Mouse (Mus musculus) urinary bladder, postnatal 10 days (tissue): Measurements from ENCODE around the gene Lrrc63.
"Not testable (repeated sequence)": the region's sequence is repeated elsewhere in the genome, so short reads cannot be mapped to it uniquely, and the experiment has no call there.

Experiments
- DNase-seq: peaks from one replicate; pipeline ENCODE4 v3.0.0; 2022; ENCODE audit warnings: low spot score

Gene Lrrc63

GRCm38 (mm10) chr14:75130501-75131318 is at the start of gene Lrrc63, which contains the start of gene Lcp1:
TSS of gene Lrrc63 (minus strand) at chr14:75130881.
TSS of gene Lcp1 (plus strand) at chr14:75131101.
- peak; percentile 22 for DNase-seq

DNA sequence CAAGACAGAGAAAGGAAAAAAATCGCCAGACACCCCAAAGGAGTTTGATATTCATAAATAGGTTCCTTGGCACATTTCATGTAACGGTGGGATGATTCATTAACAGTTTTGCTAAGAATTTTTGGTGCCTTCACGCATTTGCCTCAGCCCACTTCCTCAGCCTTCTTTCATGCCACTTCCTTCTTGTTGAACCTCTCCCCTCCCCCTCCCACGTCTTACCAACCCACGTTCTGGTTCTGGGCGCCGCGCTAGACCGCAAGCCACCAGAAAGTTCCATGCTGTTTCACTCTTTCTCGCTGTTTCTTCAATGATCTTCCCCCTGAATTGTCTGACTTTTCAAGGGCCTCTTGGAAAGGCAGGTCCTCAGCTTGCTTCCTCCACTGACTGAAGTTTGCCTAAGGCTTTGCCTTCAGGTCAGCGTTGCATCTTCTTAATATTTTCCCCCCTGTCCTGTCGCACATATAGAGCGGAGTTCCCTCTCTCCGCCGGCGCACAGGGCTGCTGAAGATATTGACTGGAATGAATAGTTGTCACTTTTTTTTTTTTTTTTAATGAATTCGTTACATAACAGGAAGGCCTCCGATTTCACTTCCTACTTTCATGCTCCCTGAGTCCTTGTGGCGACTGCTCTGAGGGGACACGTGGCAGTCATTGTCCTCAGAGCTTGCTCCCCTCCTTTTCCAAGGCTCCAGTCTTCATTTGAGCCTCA is 48.7 kb upstream of the Lrrc63 start:
- DNase-seq = no peak

GRCm38 (mm10) chr14:75178801-75179211 is 48.1 kb upstream of the Lrrc63 start:
- no peak for DNase-seq

GRCm38 (mm10) chr14:75178384-75178793 is 47.7 kb upstream of the Lrrc63 start:
- DNase-seq = no peak

- no peak for DNase-seq
Measured at GRCm38 (mm10) chr14:75177400-75177799, 46.7 kb upstream of the Lrrc63 start.

DNA sequence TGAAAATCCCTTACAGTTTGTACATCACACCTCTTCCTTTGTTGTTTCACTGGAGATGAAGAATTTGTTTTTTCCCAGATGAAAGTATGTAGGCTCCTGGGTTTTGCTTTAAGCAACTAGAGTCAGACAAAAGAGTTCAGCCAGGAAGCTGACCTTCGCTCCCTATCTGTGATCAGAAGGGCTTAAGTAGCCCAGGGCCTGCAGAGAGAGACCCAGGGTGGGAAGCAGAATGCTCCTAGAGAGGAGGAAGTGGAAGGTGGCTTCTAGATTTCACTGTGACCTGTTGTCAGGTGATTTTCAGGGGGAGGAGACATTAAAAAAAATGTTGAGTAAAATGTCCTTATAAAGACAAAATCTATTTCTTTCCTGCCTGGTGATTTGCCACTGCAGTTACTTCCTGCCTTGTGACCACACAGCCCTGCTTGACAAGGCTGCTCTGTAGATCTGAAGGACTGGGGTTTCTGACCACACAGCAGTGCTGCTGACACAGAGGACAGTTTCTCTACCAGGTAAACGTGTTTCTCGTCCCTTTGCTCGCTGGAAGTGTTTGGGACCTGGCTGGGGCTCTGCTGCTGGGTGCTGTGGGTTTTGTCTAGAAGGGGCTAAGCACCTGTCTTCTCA is 45.9 kb upstream of the Lrrc63 start:
- DNase-seq = no peak

DNA sequence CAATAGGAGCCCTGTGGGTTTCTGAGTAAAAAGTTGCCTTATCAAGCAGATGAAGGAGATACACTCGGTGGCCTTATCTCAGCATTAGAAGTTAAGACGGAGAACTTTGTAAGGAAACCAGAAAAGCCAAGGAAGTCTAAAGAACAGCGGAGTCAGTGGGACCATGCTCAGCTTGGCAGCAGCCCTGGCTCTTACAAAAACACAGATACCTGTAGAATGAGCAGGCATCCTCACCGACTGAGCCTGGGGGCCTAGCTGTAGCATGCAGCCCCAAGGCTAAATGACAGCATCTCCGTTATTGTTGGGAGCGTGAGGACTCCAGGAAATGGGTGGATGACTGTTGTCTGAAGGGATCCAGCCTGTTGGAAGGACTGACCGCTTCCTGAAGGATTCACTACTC is 45.1 kb upstream of the Lrrc63 start:
- DNase-seq = no peak

DNA sequence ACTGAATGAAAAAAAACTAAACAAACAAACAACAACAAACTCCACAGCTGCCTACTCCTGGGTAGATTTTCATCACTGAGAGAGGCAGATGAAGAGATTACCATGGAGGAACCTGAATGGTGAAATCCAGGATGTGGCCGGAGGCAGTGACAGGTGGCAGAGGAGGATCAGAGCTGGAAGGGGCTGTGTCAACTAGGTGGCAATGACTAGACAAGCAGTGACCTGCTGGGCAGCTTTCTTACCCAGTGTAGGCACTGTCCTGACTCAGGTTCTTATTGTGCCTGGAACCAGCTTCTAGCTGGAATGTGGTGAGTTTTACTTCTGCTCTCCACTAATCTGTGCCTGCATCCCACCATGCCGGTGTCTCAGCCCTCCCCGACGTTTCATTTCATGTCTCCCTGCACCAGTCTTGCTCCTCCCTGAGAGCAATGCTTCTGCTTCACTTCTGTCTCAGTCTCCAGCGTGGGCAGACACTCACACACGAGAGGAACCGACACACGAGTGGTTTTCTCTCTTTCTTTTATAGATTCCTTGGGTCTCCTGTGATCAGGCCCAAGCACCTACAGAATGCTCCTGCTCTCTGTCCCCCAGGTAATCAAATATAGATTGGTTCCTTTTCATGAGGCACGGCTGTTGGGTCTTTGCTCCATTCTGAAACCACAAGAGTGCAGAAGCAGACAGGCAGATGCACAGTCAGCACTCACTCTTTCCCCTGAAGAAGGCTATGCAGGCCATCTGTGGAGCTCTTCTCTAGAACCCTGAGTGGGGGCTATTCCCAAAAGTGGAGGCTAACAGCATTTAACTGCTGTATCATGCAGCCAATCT is 44.3 kb upstream of the Lrrc63 start:
- DNase-seq = no peak

- DNase-seq = no peak
Measured at GRCm38 (mm10) chr14:75174296-75174695, 43.6 kb upstream of the Lrrc63 start.

DNA sequence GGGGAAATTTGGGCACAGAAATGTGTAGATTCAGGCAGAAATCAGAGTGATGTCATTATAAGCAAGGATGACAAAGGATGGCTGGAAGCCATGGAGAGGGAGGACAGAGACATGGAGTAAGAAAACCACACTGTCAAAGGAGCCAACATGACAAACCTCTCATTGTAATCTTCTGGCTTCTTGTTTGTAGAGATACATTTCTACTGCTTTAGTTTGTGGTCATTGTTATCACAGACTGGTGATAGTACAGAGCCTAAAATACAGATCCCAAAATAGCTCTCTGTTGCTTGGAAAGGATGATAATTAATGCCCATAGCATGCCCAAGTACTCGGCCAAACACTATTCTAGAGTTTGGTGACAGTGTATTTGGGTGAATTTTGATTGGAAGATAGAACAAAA is 39.9 kb upstream of the Lrrc63 start:
- no peak for DNase-seq

- DNase-seq = no peak
Measured at GRCm38 (mm10) chr14:75168501-75168900, 37.8 kb upstream of the Lrrc63 start.

DNA sequence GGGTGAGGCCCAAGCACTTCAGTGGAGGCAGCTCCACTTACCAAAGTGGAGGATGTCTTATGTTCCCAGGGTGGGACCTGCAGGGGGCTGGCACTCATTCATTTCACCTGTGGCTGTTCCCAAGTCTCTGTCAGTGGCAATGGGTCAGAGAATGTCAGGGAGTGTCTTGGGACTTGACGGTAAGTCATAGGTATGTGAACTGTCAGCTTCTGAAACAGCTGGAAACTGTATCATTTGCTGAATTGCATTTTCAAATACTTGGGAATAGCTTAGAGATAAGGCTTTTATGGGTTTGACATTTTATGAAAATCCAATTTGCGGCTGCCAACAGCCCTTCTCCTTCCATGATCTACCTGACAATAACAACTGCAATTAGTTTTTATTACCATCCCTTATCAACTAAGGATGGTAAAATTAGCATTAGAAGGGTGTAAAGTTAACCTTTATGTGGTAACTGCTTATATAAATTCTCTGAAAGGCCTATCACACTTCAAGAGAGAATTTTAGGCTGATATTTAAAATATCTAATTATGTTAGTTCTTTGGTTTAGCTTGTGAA is 35.0 kb upstream of the Lrrc63 start:
- no peak for DNase-seq

- no peak for DNase-seq
Measured at GRCm38 (mm10) chr14:75164345-75164744, 33.7 kb upstream of the Lrrc63 start.

- no peak for DNase-seq
Measured at GRCm38 (mm10) chr14:75163866-75164265, 33.2 kb upstream of the Lrrc63 start.

DNA sequence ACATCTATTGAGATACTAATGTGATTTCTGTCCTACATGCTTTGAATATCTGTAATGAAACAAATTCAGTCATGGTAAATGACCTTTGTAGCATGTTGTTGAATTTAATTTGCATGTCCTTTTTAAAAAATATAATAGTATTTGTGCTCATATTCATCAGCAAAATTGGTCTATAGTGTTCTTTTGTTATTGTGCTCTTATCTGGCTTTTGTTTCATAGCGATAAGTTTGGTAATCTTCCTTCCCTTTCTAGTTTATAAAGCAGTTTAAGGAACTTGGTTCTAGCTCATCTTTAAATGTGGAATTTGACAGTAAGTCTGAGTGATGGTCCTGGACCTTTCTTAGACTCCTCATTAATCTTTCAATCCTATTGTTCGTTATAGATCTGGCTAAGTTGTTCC is 28.7 kb upstream of the Lrrc63 start:
- DNase-seq = no peak

GRCm38 (mm10) chr14:75154481-75154880 is 23.8 kb upstream of the Lrrc63 start:
- DNase-seq = no peak

GRCm38 (mm10) chr14:75151146-75151545 is 20.5 kb upstream of the Lrrc63 start:
- DNase-seq = no peak

GRCm38 (mm10) chr14:75150653-75151052 is 20.0 kb upstream of the Lrrc63 start:
- no peak for DNase-seq

DNA sequence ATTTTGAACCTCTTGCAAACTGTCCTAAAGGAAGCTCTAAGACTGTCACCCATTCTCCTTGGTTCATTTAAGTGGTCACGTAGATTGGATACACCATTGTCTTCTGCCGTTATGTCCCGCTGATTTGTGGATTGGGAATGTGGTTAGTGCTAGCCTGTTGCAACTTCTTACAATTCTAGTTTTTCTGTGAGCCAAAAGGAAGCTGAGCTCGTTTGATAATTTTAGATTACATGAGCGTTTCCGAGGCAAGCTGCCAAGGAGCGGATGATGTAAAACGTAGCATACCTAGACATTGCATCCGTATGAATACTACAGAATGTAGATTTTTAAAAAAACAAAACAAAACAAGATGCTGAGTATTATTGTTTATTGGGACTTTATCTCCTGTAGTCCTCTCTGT is 17.5 kb upstream of the Lrrc63 start:
- DNase-seq = no peak

DNA sequence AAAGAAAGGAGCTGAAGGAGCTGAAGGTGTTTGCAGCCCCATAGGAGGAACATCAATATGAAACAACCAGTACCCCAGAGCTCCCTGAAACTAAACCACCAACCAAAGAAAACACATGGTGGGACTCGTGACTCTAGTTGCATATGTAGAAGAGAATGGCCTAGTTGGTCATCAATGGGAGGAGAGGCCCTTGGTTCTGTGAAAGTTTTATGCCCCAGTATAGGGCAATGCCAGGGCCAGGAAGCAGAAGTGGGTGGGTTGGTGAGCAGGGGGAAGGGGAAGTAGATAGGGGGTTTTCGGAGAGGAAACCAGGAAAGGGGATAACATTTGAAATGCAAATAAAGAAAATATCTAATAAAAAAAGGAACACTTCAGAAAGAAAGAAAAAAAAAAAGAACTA is 17.0 kb upstream of the Lrrc63 start:
- DNase-seq = not testable (repeated sequence)

DNA sequence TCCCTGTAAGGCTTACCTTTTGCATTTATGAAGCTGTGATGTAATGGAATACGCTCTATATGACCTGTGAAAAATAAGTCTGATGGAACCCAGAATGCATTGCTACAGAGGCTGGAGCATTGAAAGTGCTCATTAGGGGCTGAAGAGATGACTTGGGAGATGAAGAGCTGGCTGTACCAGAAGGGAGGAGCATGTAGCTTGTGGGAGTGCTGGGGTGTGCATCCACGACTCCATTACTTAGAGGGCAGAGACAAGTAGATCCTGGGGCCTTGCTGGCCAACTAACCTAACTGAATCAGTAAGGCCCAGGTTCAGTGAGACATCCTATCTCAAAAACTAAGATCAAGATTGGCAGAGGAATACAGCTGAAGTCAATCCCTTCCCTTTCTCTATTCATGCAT is 8.5 kb upstream of the Lrrc63 start:
- DNase-seq = no peak

- DNase-seq = no peak
Measured at GRCm38 (mm10) chr14:75138503-75138902, 7.8 kb upstream of the Lrrc63 start.
